ENCODE assay signal across 8 mouse cellular contexts in genomic region chr13:21173072-21173471, GRCm38 (mm10). TPM values are rescaled to one million over a fixed set of nuclear protein-coding genes. Genes with fewer than 3 reads are reported as not detected.
A peak's percentile ranks its signal among the peaks of the same experiment; 100 is the strongest.
DNase-seq lines count a peak whose midpoint lies in the region; ATAC-seq and TF ChIP-seq lines count a peak whose summit lies in the region.

No protein-coding gene starts in this region.

- DNase-seq in thymus, postnatal 0 days (ENCODE audit: low spot score), result peak; percentile 34
- DNase-seq in thymus, postnatal 14 days, result no peak
- DNase-seq in embryo, embryonic 9.5 days (ENCODE audit: extremely low spot score), result peak; percentile 82
- DNase-seq in heart, adult 11 months, result peak; percentile 99
- DNase-seq in kidney, adult 18-20 months, result peak; percentile 88
- DNase-seq in limb, embryonic 14.5 days (ENCODE audit: low spot score), result peak; percentile 91
- DNase-seq in testis, postnatal 14 days (ENCODE audit: low spot score), result peak; percentile 85

- H3K27ac ChIP-seq in limb, embryonic 14.5 days (replicated peaks; ENCODE audit: low read depth, low read length), result peak overlapping the region; percentile 69
- H3K27ac ChIP-seq in midbrain, embryonic 16.5 days (ENCODE audit: low read length), result no peak overlapping the region

- under 1% methylated on average over 11 of the region's 11 CpGs for WGBS in limb, embryonic 14.5 days
- WGBS in midbrain, embryonic 16.5 days, result under 1% methylated on average over 11 of the region's 11 CpGs

- H3K36me3 ChIP-seq in limb, embryonic 14.5 days (ENCODE audit: control insufficient read depth, insufficient read depth, low read length), result no peaks in the 10 kb centered on the region
- H3K36me3 ChIP-seq in midbrain, embryonic 16.5 days (ENCODE audit: control insufficient read depth, insufficient read depth, low read length), result no peaks in the 10 kb centered on the region

- no peak for TF ChIP-seq POLR2A in limb, embryonic 14.5 days (IDR thresholded peaks at IDR 0.05; ENCODE audit: borderline replicate concordance, extremely low read depth, insufficient read depth, insufficient read length)

- no peaks in the 10 kb centered on the region for H3K9me3 ChIP-seq in limb, embryonic 14.5 days (ENCODE audit: control insufficient read depth, low read length)
- H3K9me3 ChIP-seq in midbrain, embryonic 16.5 days (replicated peaks; ENCODE audit: control insufficient read depth, low read length, poor library complexity, severe bottlenecking), result no peaks in the 10 kb centered on the region

- H3K4me1 ChIP-seq in limb, embryonic 14.5 days (ENCODE audit: control insufficient read depth, insufficient read depth, low read length), result peaks cover 4% of the 10 kb centered on the region; the same call in 1 of the 2 replicates
- peaks cover 10% of the 10 kb centered on the region for H3K4me1 ChIP-seq in midbrain, embryonic 16.5 days (ENCODE audit: control insufficient read depth, insufficient read depth, low read length)

- H3K4me3 ChIP-seq in limb, embryonic 14.5 days (replicated peaks; ENCODE audit: low read length), result peak overlapping the region; percentile 54
- H3K4me3 ChIP-seq in midbrain, embryonic 16.5 days (ENCODE audit: low read depth, low read length), result peak overlapping the region; percentile 43

- H3K9ac ChIP-seq in limb, embryonic 14.5 days (ENCODE audit: low read depth, low read length, severe bottlenecking), result 0 out of 2 replicates have a peak overlapping the region, but pooled peaks have one; percentile 32
- H3K9ac ChIP-seq in midbrain, embryonic 16.5 days (ENCODE audit: low read depth, low read length), result peak overlapping the region; percentile 60

- peak overlapping the region; percentile 44 for H3K4me2 ChIP-seq in limb, embryonic 14.5 days (replicated peaks; ENCODE audit: low read depth, low read length, severe bottlenecking)
- H3K4me2 ChIP-seq in midbrain, embryonic 16.5 days (ENCODE audit: low read length), result peak overlapping the region; percentile 73

- ATAC-seq in limb, embryonic 14.5 days (ENCODE audit: low FRiP score, low read depth), result peak; percentile 47
- no peak for ATAC-seq in midbrain, embryonic 16.5 days

- H3K27me3 ChIP-seq in limb, embryonic 14.5 days (ENCODE audit: control insufficient read depth, insufficient read depth, low read length), result no peaks in the 10 kb centered on the region
- no peaks in the 10 kb centered on the region for H3K27me3 ChIP-seq in midbrain, embryonic 16.5 days (ENCODE audit: control insufficient read depth, insufficient read depth, low read depth, low read length)

RNA-seq across cellular contexts. Expression of gene Trim27, which starts 6.2 kb away (rescaled TPM):
- 160 and 174 TPM in 2 replicates for polyA plus RNA-seq in thymus, postnatal 0 days (2015; fragmentation: Nextera tagmentation; extraction: Ambion mirVana)
- 101 and 110 TPM in 2 replicates for polyA plus RNA-seq in limb, embryonic 14.5 days (2012; rRNA removed)
- 123 and 137 TPM in 2 replicates for polyA plus RNA-seq in limb, embryonic 14.5 days (2014; fragmentation: Nextera tagmentation; extraction: Ambion mirVana)
- 70.6 and 73.6 TPM in 2 replicates for polyA plus RNA-seq in midbrain, embryonic 16.5 days (2015; fragmentation: Nextera tagmentation; extraction: Ambion mirVana)

RNA-seq across cellular contexts. Expression of gene Olfr1368, which starts 27.4 kb away (rescaled TPM):
- not detected in 2 replicates for polyA plus RNA-seq in thymus, postnatal 0 days (2015; fragmentation: Nextera tagmentation; extraction: Ambion mirVana)
- polyA plus RNA-seq in limb, embryonic 14.5 days (2012; rRNA removed), result not detected in 2 replicates
- not detected in 2 replicates for polyA plus RNA-seq in limb, embryonic 14.5 days (2014; fragmentation: Nextera tagmentation; extraction: Ambion mirVana)
- not detected in 2 replicates for polyA plus RNA-seq in midbrain, embryonic 16.5 days (2015; fragmentation: Nextera tagmentation; extraction: Ambion mirVana)

RNA-seq across cellular contexts. Expression of gene Olfr263, which starts 43.6 kb away (rescaled TPM):
- not detected in 2 replicates for polyA plus RNA-seq in thymus, postnatal 0 days (2015; fragmentation: Nextera tagmentation; extraction: Ambion mirVana)
- not detected in 2 replicates for polyA plus RNA-seq in limb, embryonic 14.5 days (2012; rRNA removed)
- polyA plus RNA-seq in limb, embryonic 14.5 days (2014; fragmentation: Nextera tagmentation; extraction: Ambion mirVana), result not detected in 2 replicates
- polyA plus RNA-seq in midbrain, embryonic 16.5 days (2015; fragmentation: Nextera tagmentation; extraction: Ambion mirVana), result not detected in 2 replicates
